Mouse (Mus musculus) liver, embryonic 15.5 days (tissue): ENCODE measurements around the gene Sidt1. TPM values are rescaled to one million over a fixed set of nuclear protein-coding genes. Genes with fewer than 3 reads are reported as not detected.

Experiments
- ATAC-seq: fragments of 200-750 bp; cut with Nextera tagmentation; 2 replicates; pipeline ENCODE4 v1.8.0; 2017; ENCODE audit warnings: moderate number of reproducible peaks, mild to moderate bottlenecking, moderate library complexity; ENCODE audit not compliant: insufficient read depth
- H3K27ac ChIP-seq: fragments of 300-500 bp; sonication (generic); replicated peaks from 2 replicates; pipeline ENCODE4 v1.5.1; 2015; ENCODE audit warnings: mild to moderate bottlenecking, inconsistent platforms
- H3K27me3 ChIP-seq: fragments of 300-500 bp; sonication (generic); 2 replicates; pipeline ENCODE4 v1.6.1; 2015; ENCODE audit warnings: mild to moderate bottlenecking, inconsistent platforms
- H3K36me3 ChIP-seq: fragments of 300-500 bp; sonication (generic); replicated peaks from 2 replicates; pipeline ENCODE4 v1.6.1; 2015; ENCODE audit warnings: moderate library complexity, mild to moderate bottlenecking, inconsistent platforms
- H3K4me1 ChIP-seq: fragments of 300-500 bp; sonication (generic); replicated peaks from 2 replicates; pipeline ENCODE4 v1.6.1; 2015; ENCODE audit warnings: inconsistent platforms
- H3K4me2 ChIP-seq: fragments of 300-500 bp; sonication (generic); 2 replicates; pipeline ENCODE4 v1.6.1; 2015; ENCODE audit warnings: moderate library complexity, mild to moderate bottlenecking, inconsistent platforms
- H3K4me3 ChIP-seq: fragments of 300-500 bp; sonication (generic); replicated peaks from 2 replicates; pipeline ENCODE4 v1.5.1; 2015; ENCODE audit warnings: mild to moderate bottlenecking, inconsistent platforms
- H3K9ac ChIP-seq: fragments of 300-500 bp; sonication (generic); 2 replicates; pipeline ENCODE4 v1.6.1; 2015; ENCODE audit warnings: moderate library complexity, mild to moderate bottlenecking, inconsistent platforms
- H3K9me3 ChIP-seq: fragments of 300-500 bp; sonication (generic); replicated peaks from 2 replicates; pipeline ENCODE4 v1.6.1; 2016; ENCODE audit warnings: inconsistent platforms
- WGBS: fragments of 180-500 bp; shearing (Covaris S2); methylation state at CpG from one replicate; pipeline ENCODE4 v1.1.7; 2015; ENCODE audit warnings: mixed read lengths; ENCODE audit not compliant: insufficient replicate concordance; 5-methylcytosine and 5-hydroxymethylcytosine counted together
- polyA plus RNA-seq: library from polyadenylated mRNA; unstranded; fragments of >200 nt; fragmentation: Nextera tagmentation; extraction: Ambion mirVana; gene quantifications from 2 replicates; pipeline ENCODE4 v1.2.1, GENCODE M21; 2015

Sidt1 gene
- polyA plus RNA-seq, 1 experiment from 2014 or later = 0.03 TPM

- H3K27ac ChIP-seq = no peak overlapping the region
- H3K4me3 ChIP-seq = no peak overlapping the region
- no peak for ATAC-seq
- H3K27me3 ChIP-seq = no peaks in the 10 kb centered on the region
- no peaks in the 10 kb centered on the region for H3K36me3 ChIP-seq
- no peak overlapping the region for H3K9ac ChIP-seq
- H3K4me1 ChIP-seq = no peaks in the 10 kb centered on the region
- no peak overlapping the region for H3K4me2 ChIP-seq
- WGBS = 37% methylated on average over 7 of the region's 7 CpGs
- H3K9me3 ChIP-seq = no peaks in the 10 kb centered on the region
Measured at GRCm38 (mm10) chr16:44243323-44243722, 89.7 kb downstream of the Sidt1 start.

- Histone ChIP-seq H3K4me2 (no peak overlapping the region), H3K27me3 (no peaks in the 10 kb centered on the region), H3K4me1 (no peaks in the 10 kb centered on the region), H3K27ac (no peak overlapping the region), H3K9ac (no peak overlapping the region), H3K4me3 (no peak overlapping the region), H3K9me3 (no peaks in the 10 kb centered on the region), H3K36me3 (no peaks in the 10 kb centered on the region)
- 0% methylated on average over 1 of the region's 1 CpGs for WGBS
- ATAC-seq = no peak; the same call in 1 of the 2 replicates
Measured at GRCm38 (mm10) chr16:44242633-44243032, 90.4 kb downstream of the Sidt1 start.

- Histone ChIP-seq H3K27me3 (no peaks in the 10 kb centered on the region), H3K4me1 (no peaks in the 10 kb centered on the region), H3K36me3 (no peaks in the 10 kb centered on the region), H3K27ac (no peak overlapping the region), H3K9me3 (no peaks in the 10 kb centered on the region), H3K4me3 (no peak overlapping the region), H3K4me2 (no peak overlapping the region), H3K9ac (no peak overlapping the region)
- 49% methylated on average over 8 of the region's 8 CpGs for WGBS
- ATAC-seq = no peak
Measured at GRCm38 (mm10) chr16:44240406-44240805, 92.6 kb downstream of the Sidt1 start.

- no peaks in the 10 kb centered on the region for H3K4me1 ChIP-seq
- no peak for ATAC-seq
- no peak overlapping the region for H3K4me3 ChIP-seq
- no peaks in the 10 kb centered on the region for H3K27me3 ChIP-seq
- no peak overlapping the region for H3K4me2 ChIP-seq
- WGBS = 58% methylated on average over 10 of the region's 10 CpGs
- H3K27ac ChIP-seq = no peak overlapping the region
- H3K9ac ChIP-seq = no peak overlapping the region
- no peaks in the 10 kb centered on the region for H3K36me3 ChIP-seq
- no peaks in the 10 kb centered on the region for H3K9me3 ChIP-seq
Measured at GRCm38 (mm10) chr16:44238835-44239263, 94.1 kb downstream of the Sidt1 start.

GRCm38 (mm10) chr16:44237836-44238235 is 95.2 kb downstream of the Sidt1 start:
- no peaks in the 10 kb centered on the region for H3K9me3 ChIP-seq
- no peaks in the 10 kb centered on the region for H3K36me3 ChIP-seq
- no peak overlapping the region for H3K27ac ChIP-seq
- no peak overlapping the region for H3K4me3 ChIP-seq
- no peak overlapping the region for H3K9ac ChIP-seq
- WGBS = 55% methylated on average over 3 of the region's 3 CpGs
- H3K4me1 ChIP-seq = no peaks in the 10 kb centered on the region
- ATAC-seq = no peak
- H3K27me3 ChIP-seq = no peaks in the 10 kb centered on the region
- no peak overlapping the region for H3K4me2 ChIP-seq

- H3K4me2 ChIP-seq = no peak overlapping the region
- H3K9me3 ChIP-seq = no peaks in the 10 kb centered on the region
- 71% methylated on average over 7 of the region's 7 CpGs for WGBS
- ATAC-seq = no peak
- no peak overlapping the region for H3K4me3 ChIP-seq
- no peaks in the 10 kb centered on the region for H3K4me1 ChIP-seq
- no peak overlapping the region for H3K27ac ChIP-seq
- H3K27me3 ChIP-seq = no peaks in the 10 kb centered on the region
- no peaks in the 10 kb centered on the region for H3K36me3 ChIP-seq
- H3K9ac ChIP-seq = no peak overlapping the region
Measured at GRCm38 (mm10) chr16:44233019-44233418, 100.0 kb downstream of the Sidt1 start.

- Histone ChIP-seq H3K9ac (no peak overlapping the region), H3K4me2 (no peak overlapping the region), H3K36me3 (no peaks in the 10 kb centered on the region), H3K27ac (no peak overlapping the region), H3K4me1 (no peaks in the 10 kb centered on the region), H3K9me3 (no peaks in the 10 kb centered on the region), H3K27me3 (no peaks in the 10 kb centered on the region), H3K4me3 (no peak overlapping the region)
- no peak for ATAC-seq
- WGBS = 76% methylated on average over 13 of the region's 13 CpGs
Measured at GRCm38 (mm10) chr16:44226706-44227291, 106.2 kb downstream of the Sidt1 start.

GRCm38 (mm10) chr16:44221463-44221862 is 111.5 kb downstream of the Sidt1 start:
- ATAC-seq = no peak
- Histone ChIP-seq H3K4me2 (no peak overlapping the region), H3K9ac (no peak overlapping the region), H3K27me3 (no peaks in the 10 kb centered on the region), H3K36me3 (peaks cover 41% of the 10 kb centered on the region), H3K9me3 (no peaks in the 10 kb centered on the region), H3K27ac (no peak overlapping the region), H3K4me1 (no peaks in the 10 kb centered on the region), H3K4me3 (no peak overlapping the region)
- 74% methylated on average over 6 of the region's 6 CpGs for WGBS

GRCm38 (mm10) chr16:44216417-44216816 is 116.6 kb downstream of the Sidt1 start:
- WGBS = 78% methylated on average over 7 of the region's 7 CpGs
- Histone ChIP-seq H3K36me3 (peaks cover 86% of the 10 kb centered on the region), H3K9me3 (no peaks in the 10 kb centered on the region)

GRCm38 (mm10) chr16:44215513-44215912 is 117.5 kb downstream of the Sidt1 start:
- 86% methylated on average over 9 of the region's 9 CpGs for WGBS
- ATAC-seq = no peak
- Histone ChIP-seq H3K4me2 (no peak overlapping the region), H3K27me3 (no peaks in the 10 kb centered on the region), H3K4me1 (peaks cover 3% of the 10 kb centered on the region), H3K36me3 (peaks cover 92% of the 10 kb centered on the region), H3K9ac (no peak overlapping the region), H3K27ac (no peak overlapping the region), H3K9me3 (no peaks in the 10 kb centered on the region), H3K4me3 (no peak overlapping the region)

More at GRCm38 (mm10) chr16:44216417-44216816, 116.6 kb downstream of the Sidt1 start:
- no peak overlapping the region for H3K4me3 ChIP-seq
- no peak overlapping the region for H3K9ac ChIP-seq
- no peak for ATAC-seq
- no peaks in the 10 kb centered on the region for H3K27me3 ChIP-seq
- no peak overlapping the region for H3K4me2 ChIP-seq
- H3K4me1 ChIP-seq = no peaks in the 10 kb centered on the region
- no peak overlapping the region for H3K27ac ChIP-seq

- Histone ChIP-seq H3K36me3 (peaks cover 90% of the 10 kb centered on the region), H3K27ac (no peak overlapping the region), H3K4me2 (no peak overlapping the region), H3K4me1 (peaks cover 13% of the 10 kb centered on the region), H3K9me3 (no peaks in the 10 kb centered on the region), H3K9ac (no peak overlapping the region), H3K4me3 (no peak overlapping the region), H3K27me3 (no peaks in the 10 kb centered on the region)
- no peak for ATAC-seq
- WGBS = 82% methylated on average over 7 of the region's 7 CpGs
Measured at GRCm38 (mm10) chr16:44212703-44213102, 120.3 kb downstream of the Sidt1 start.

- Histone ChIP-seq H3K27me3 (no peaks in the 10 kb centered on the region), H3K4me3 (no peak overlapping the region), H3K36me3 (peaks cover 88% of the 10 kb centered on the region), H3K9ac (no peak overlapping the region), H3K9me3 (no peaks in the 10 kb centered on the region), H3K27ac (no peak overlapping the region; the same call in 1 of the 2 replicates), H3K4me2 (no peak overlapping the region), H3K4me1 (peaks cover 13% of the 10 kb centered on the region)
- ATAC-seq = no peak
- WGBS = 59% methylated on average over 1 of the region's 1 CpGs
Measured at GRCm38 (mm10) chr16:44211054-44211414, 122.0 kb downstream of the Sidt1 start.
